Mouse (Mus musculus) heart, adult 2 months (tissue): Measurements from ENCODE around the gene Slc9c1.

Experiments used
- CTCF ChIP-seq: fragments of 200-600 bp; IDR thresholded peaks from 2 replicates; pipeline ENCODE4 v1.8.1; 2022; ENCODE audit warnings: antibody characterized with exemption, mild to moderate bottlenecking, moderate library complexity
- EP300 ChIP-seq: fragments of 200-500 bp; IDR thresholded peaks from 2 replicates; pipeline ENCODE4 v1.6.1; 2011; ENCODE audit warnings: low read depth, low read length, control low read depth; ENCODE audit not compliant: insufficient read depth
- POLR2A ChIP-seq: fragments of 200-500 bp; IDR thresholded peaks from 2 replicates; pipeline ENCODE4 v1.6.1; 2011; ENCODE audit warnings: mild to moderate bottlenecking, low read depth, low read length, control low read depth; ENCODE audit not compliant: insufficient read depth

DNA sequence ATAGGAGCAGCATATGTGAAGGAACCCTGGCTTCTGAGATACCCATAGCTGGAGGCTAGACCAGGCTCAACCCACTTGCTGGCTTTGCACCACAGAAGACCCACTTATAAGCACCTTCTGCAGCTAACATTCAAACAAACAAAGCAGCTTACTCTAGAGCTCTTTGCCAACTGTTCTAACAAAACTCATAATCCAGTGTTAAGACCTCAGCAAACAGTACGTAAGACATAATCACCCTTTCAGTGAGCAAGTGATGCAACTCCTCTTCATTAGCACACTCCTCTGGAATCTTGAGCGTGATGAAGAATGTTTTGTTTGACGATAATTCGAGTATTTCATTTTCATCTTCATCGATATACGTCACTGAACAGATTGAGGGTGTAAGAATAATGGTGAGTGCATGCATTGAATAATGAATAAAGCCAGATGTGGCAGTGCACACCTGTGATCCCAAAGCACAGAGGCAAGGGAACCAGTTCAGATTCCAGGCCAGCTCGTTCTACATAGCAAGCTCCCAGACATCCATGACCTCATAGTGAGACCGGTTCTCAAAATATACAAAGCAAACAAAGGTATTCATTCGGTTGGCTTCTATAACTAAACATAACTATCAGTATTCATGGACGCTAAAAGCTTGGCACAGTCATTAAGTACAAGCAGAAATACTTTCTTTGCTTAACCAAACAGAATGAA, 105.1 kb downstream of the Slc9c1 start:
- TF ChIP-seq CTCF (no peak), EP300 (no peak), POLR2A (no peak)
